Mouse (Mus musculus) thymus, postnatal 25 days (tissue): ENCODE results near the gene Timp3.

Experiments used
- DNase-seq: peaks from one replicate; pipeline ENCODE4 v3.0.0; 2022

The Timp3 gene

DNA sequence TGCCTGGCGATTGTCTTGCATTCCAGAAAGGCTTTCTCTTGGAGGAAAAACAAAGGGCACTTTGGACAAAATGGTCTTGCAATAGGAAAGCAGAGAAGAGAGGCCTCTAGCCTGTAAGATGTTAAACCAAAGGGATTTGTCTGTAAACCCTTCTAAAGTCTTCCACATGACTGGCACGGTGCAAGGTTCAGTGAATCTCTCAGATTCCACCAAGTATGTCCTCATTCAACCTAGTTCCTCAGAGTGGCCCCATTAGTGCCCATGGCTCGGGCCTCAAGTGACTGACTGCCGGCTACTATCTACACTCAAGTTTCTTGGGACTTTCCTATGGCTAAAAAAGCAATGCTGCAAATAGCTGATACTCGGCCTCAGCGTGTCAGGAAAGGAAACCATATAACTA is 1.8 kb upstream of the Timp3 start:
- no peak for DNase-seq

DNA sequence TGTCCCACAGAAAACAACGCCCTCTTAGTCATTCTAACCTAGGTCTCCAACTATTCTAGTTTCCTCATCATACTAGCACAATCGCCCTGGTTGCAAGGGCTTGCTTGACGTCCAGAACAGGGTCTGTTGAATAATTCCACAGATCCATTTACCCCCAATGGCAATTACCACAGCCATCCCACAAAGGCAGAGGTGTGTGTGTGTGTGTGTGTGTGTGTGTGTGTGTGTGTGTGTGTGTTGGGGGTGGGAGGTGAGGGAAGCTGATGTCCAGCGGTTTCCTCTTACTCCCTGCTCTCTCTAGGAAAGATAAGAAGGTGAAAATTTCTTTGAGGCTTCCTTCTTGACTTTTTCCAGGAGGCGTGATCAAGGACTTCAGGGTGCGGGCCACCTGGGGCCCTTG is 377 bp upstream of the Timp3 start:
- no peak for DNase-seq

DNA sequence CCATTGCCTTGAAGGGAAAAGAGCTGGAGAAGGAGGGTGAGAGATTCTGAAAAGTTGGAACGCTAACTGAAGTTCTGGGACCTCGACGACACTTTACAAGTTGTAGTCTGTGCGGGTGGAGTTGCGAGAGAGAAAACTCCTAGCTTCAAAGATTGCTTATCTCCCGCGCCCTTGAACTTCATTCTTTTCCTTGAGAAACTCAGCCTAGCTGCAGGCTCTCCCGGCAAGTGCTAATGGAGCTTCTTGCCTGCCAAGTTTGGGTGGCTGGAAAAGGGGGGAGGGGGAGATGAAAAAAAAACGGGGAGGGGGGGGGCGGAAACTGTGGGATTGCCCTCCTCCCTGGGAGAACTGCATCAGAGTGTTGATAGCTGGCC is 932 bp downstream of the Timp3 start:
- no peak for DNase-seq

DNA sequence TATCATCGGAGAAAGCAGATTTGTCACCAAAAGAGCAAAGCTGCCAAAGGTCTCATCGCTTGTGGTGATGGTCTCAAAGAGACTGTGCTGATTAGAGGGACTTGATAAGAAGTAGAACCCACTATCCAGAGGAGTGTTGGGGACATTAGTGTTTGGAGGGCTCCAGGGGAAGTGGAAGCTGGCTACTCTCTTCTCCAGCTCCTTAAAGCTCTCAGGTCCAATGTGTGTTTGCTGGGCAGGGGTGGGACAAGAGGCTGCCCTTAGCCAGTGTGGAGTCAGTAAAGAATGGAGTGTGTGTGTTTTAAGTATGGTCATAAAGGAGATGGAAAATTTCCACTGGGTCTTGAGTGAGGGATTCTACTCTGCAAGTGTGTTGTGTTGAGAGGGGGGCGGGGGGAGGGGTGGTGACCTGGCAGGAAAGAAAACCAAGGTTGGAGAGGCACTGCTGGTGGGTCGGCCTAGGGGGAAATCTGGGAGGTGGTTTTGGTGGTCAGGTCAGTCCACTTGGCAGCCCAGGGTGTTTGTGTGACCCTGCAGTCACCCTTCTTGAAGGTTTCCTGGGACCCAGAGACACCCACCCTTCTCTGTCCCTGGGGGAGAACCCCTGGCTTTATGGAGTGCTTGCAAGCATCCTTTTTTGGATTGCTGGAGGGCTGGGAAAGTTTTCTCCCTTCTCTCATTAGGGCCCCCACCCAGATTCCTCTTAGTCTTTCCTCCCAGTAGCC is 1.6 kb downstream of the Timp3 start:
- no peak for DNase-seq

DNA sequence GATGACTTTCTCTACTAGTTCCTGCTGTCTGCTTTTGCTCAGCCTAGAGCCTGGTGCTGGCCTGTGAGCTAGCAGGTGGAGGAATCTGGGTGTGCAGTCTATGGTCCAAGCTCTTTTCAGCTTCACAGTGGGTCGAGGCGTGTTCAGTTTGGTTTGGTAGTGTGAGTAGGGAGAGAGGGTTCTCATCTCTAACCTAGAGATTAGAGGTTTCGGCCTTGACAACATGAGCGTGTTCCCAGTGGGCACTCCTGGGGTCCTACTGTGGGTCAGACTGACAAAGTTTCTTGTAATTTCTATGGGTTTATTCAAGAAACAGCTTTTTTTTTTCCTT is 2.1 kb downstream of the Timp3 start:
- DNase-seq: no peak

DNA sequence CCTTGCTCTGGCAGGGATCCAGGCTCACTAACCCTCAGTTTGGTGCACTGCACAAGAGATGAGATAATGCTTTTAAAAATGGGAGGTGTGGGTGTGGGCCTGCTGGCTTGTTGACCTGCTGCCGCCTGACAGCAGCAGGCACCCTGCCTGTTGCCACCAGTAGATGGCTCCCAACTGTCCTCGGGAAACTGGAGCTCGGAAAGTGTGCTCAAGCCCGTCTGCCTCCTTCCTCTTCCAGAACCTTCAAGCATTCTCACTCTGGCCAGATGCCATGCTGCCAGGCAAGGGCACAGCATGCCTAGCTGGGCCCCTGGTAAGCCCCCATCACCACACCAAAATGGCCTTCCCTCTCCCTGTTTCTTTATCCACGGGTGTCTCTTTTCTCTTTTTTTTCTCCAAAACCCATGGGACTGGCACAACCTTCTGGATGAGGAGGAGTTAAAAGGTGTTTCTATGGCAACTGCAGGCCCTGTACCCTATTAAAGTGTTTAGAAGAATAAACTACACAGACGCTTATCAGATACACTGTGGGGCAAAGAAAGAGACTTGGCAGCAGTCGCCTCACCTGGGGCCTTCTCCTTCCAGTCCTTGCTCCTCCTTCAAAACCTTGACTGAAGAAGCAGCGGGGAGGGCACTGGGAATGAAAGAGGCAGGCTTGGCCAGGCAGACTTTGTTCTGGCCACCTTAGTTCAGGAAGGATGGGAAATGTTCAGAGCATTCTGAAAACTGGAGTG is 2.8 kb downstream of the Timp3 start:
- peak; percentile 13 for DNase-seq

DNA sequence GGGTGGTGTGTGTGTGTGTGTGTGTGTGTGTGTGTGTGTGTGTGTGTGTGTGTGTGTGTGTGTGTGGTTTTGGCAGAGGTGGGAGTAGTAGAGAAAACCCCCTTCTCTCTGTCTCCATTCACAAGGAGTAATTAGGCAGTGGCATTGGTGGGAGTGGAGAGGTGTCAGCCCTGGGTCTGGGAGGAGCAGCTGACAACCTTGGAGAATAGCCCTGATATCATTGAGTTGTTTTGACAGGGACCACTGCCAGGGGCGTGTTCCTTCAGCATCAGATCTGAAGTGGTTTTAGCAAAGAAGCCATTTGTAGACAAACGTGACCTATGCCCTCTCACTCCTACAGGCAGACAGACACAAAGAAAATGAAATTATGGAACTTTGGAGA is 3.3 kb downstream of the Timp3 start:
- DNase-seq: no peak

DNA sequence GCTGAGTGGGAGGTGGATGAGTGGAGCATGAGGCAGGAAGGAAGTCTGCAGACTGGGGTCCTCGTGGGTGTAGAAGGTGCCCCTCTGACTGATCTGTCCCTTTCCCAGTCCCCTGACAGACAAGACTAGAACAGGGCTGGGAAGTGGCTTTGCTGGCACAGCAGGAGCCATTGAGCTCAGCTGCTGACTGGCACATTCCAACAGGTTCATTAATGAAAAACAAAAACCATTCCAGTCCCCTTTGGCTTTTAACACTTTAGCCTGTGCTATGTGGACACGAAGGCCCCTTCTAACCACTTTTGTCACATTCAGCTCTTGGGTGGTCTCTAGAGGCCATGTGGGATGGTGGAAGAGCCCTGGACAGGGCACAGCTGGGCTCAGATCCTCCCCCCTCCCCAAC is 4.4 kb downstream of the Timp3 start:
- DNase-seq: no peak

DNA sequence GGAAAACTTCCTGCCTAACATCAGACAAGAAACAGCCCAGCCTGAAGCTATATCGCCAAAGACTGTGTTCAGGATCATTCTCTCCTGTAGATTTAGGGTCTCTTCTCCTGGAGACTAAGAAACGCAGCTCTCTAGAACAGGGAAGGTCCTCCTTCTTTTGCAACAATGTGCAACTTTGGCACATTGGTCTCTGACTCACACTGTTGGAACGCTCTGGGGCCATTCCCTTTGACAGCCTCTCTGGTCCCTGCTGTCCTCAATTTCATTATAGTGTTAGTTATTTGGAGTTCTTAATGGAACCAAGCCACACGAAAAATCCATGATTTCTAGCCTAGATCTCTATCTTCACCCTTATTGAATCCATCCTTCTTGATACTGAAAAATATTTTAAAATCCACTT is 7.1 kb downstream of the Timp3 start:
- no peak for DNase-seq

DNA sequence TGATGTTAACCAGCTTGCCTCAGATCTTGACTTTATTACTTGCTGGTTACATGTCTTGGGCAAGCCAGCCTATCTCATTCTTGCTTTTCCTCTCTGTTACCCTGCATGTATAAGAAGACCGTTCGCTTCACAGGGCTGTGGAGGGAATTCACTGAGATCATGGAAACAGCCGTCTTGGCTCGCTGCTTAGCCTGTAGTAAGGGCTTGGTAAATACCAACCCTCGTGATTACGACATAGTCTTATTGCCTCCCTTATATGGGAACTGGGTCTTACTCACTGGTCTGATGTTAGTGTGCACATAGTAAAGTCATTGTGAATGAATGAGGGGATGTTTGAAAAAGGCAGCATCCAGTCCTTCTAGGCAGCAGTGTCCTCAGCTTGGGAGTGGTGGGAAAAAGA is 10.4 kb downstream of the Timp3 start:
- DNase-seq: no peak

DNA sequence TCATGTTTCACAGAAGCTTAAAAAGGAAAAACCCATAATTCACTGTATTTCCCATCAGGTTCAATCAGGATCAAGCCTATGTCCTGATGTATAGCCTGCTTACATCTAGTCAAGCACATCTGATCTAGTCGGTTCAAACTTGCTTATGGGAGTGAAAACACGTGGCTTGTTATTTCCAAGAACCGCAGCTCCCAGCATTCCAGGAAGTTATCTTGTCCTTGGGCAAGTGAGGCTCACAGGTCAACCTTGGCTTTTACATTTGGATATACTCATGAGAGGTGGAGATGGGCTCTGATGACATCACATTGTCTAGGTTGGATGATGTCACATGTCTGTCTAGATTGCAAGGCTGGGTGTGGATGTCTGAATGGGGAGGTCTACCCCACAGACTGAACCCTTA is 12.8 kb downstream of the Timp3 start:
- no peak for DNase-seq

DNA sequence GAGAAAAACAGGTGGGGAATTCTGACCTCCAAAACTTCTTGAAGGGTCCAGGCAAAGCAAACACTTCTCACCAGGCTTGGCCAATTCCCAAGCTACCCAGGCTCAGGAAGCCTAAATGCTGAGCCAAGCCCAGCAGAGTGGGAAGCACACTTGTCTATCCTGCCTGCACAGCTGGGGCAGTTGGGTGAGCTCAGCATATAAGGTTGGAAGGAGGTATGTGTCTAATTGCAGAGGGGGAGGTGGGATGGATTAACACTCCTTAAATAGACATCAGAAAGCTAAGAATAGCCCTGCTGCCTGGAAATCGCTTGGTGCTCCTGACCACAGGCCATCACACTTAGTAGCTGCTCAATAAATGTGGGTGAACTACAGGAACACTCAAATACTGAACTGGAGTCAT is 13.3 kb downstream of the Timp3 start:
- DNase-seq: no peak

DNA sequence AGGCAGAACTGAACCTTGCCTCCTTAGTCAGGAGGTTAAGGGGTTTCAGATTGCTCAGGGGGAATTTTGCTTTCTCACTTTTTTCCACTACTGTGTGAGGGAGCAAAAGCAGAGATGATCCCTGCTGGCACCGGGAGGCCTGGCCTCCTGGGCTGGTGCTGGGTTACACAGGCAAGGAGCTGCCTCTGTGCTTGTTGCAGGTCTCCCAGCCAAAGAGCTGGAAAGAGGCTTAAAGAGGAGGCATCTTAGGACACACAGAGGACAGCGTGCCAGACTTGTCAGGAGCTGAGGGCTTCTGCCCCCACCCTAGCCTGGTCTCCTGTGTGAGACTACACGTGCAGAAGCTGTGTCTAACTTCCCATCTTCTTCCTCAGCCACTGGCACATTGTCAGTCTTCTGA is 15.3 kb downstream of the Timp3 start:
- no peak for DNase-seq

DNA sequence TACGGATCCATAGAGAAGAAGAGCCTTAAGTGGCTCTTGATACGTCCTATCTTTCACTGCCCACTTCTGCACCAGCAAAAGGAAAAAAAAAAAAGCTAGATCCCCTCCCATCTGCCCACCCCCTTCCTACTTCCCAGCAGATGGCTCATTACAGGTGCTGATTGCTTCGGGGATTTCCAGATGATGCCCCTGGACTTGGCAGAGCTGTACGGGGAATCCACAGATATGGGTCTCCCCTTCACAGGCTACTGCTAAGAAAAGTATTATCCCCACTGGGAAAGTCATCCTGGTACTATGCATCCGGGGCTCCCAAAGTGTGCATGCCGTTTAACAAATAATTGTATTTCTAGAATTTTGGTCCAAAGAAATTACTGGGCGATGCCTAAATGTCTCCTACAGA is 17.5 kb downstream of the Timp3 start:
- DNase-seq: no peak

DNA sequence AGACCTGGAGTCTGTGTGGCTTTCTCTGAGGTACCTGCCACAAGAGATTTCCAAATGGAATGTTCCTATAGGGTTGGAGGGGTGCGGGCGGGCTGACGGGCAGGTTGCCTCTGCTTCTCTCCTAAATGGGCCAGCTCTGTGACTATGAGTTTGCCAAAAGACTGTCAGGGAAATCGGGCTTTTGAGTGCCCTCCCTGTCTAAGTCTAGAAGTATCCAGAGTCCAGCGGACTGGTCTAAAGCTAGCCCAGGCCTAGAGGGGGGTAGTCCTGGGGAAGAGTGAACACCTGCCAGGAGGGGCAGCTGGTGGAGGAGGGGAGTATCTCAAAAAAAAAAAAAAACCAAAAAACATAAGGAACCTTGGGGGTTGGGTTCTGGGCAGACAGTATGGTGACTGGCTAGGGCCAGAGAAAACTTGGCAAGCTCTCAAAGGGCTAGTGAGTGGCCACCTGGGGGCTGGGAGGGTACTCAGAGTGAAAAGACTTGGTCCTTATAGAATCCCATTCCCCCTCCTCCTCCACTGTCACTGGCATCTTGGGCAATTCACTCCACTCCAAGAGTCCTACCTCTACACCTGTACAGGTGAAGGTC is 18.5 kb downstream of the Timp3 start:
- DNase-seq: no peak

DNA sequence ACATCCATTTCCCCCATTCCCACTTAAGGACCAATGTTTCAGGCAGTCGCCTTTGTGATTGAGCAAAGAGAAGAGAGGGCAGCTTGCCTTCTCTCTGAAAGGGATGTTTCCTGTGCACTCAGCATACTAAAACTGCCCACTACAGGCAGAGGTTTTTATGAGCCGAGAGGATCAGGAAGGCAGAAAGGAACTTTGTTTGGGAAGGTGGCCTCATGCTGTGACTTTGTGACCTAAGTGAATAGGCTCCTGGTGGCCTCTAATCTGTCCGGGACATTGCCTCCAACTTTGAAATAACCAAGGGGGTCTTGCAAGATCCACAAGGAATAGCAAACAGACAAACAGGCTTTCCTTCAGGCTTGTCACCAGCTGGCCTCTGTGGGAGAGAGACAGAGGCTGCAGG is 19.4 kb downstream of the Timp3 start:
- DNase-seq: no peak

DNA sequence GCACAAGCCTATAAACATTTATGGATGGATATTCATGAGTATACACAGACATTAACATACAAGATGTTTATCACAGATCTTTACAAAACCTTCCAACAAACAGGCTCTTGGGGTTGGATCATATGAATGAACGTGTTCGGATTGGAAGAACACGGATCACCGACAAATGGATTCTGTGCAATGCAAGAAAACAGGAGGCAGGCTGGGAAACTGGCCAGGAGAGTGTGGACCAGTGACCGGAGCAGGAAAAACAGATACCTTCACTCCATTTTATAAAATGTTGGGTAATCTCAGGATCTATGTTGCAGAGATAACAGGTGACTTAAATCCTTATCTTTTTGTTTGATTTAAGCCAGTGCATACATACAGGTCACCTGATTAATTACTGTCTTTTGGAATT is 20.0 kb downstream of the Timp3 start:
- no peak for DNase-seq

DNA sequence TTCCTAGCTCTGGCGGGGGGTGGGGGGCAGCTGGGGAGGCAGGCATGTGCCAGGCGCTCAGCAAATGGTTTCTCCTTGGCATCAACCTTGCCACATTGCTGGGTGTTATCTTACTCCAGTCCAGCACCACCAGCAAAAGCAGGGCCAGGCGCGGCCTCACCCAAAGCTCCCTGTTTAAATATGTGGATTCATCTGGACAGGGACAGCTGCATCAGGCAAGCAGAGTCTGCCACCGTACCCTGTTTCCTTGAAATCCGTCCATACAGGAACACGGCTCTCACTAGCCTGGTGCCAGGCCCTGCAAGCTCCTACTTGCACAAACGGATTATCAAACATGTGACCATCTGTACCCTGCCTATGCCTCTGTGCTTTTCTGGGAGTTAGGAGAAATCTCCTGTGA is 21.0 kb downstream of the Timp3 start:
- no peak for DNase-seq

DNA sequence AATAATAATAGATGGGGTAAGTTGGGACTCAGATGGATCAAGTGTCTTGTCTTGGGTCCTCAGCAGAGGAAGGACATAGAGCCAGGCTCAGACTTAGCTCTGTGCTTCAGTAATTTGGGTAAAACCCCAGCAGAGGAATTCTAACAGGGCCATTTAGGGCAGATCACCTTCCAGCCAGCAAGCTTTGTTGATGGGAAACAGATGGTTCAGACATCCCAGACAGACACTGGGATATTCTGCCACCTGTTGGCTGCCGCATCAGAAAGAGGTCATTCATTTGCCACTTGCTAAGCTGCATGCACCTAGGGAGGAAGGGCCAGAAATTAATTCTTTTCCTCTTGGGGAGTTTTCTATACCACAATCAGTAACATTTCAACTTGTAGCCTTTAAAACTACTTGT is 21.8 kb downstream of the Timp3 start:
- no peak for DNase-seq

DNA sequence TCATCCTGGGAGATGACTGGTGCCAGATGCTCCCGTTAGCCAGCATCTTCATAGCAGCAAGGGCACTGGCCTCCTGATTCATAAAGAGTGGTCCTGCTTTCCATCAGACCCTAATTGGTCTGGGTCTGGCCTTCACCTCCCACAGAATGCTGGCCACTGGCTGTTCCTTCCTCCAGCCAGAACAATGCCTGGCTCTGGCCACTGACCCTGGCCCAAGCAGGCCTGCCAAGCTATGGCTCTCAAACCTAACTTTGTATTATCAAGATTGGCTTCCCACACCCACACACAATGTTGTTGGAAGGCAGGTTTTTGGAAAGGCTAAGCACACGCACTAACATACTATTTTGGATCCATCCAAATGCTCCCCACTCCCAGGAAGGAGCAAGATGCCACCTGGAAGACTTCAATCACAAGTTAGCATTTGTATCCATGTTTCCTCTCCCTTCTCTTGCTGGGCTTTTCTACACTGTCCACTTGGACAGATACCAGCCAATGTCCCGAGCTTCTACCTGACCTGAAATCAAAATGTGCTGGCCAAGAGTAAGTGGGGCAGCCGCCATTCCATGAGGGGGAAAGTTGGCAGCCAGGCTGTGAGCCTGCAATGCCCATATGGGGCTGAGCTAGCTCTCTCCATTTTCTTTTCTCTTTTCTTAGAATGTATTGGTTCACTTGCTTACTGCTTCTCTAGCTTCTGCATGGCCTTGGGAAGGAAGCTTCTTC is 23.3 kb downstream of the Timp3 start:
- no peak for DNase-seq

DNA sequence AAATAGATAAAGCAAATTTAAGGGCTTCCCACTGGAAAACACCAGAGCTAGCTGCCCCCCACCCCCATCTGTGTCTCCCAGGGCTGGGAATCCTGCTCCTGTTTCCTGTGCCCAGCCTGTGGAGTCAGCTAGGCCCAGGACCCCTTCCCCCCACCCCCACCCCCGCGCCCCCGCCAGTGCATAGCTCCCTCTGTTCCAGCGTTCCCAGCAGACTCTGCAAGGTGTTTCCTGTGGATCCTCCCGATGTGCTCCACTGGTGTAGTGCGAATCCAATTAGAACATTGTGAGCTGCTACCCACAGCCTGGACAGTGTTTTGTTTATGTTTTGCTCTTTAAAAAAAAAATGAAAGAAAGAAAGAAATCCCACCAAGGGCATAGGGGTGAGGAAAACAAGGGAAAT is 25.1 kb downstream of the Timp3 start:
- DNase-seq: no peak

DNA sequence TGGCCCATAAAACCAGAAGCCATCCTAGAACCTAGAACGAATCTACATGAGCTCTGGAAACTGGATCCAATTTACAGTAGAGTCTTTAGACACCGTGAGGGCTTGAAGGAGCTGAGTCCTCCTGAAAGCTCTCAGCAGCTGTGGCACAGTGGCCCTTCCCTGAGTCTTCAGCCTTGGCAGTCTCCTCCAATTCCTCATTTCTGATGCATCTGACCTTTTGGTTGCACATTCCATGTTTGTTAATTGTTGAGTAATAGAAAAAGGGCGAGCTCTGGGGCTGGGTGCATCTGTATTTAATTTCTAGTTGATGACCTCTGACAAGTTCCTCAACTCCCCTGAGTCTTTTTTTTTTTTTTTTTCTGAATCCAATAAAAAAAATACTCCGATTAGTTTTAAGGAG is 28.0 kb downstream of the Timp3 start:
- no peak for DNase-seq

DNA sequence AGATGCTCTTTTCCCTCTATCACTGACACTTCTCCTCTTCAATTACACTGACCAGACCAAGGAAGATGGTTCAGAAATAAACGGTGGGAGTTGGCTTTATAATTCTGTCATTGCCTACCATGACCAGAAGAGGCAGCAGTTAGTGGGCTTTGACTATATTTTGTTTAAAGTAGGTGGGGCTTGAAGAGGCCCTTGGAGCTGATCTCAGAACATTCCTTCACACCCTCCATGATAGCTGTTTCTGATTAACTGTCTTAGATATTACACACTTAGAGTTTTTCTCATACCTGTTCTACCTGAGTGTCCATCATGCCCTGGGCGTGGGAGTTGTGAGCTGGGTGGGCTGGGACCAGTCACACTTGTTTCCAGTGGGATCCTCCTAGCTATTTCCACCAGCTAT is 28.5 kb downstream of the Timp3 start:
- DNase-seq: no peak

DNA sequence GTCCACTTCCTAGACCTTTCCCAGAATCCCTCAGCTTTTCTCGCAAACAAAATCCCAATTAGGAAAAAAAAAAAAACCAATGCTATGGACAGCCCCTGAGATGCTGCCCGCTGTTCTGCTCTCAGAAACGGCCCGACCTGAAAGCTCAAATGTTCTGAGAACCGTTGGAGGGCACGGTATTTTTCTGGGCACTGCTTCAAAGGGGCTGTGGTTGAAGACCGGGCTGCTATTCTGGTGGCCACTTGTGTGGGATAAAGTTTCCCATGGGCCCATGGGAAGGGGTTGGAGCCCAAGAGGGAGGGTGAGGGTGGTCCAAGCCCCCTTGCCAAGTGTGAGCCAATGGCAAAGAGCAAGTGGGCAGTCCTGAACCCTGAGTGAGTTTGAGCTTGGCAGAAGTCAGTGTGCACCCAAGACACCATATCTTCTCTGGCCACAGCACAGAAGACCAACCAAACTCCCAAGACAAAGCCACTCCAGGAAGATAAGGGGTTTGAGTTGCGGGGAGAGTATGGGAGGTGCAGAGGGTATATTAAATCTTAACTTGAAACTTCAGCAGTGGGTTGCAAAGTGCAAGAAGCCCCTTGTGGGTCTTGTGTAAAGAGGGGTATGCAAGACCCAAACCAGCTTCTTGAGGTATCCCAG is 29.2 kb downstream of the Timp3 start:
- DNase-seq: no peak
